Mouse (Mus musculus) myocyte (in vitro differentiated cells): Measurements from ENCODE around the gene Krtap28-13. TPM values are rescaled to one million over a fixed set of nuclear protein-coding genes. Genes with fewer than 3 reads are reported as not detected.

Experiments
- H3K27me3 ChIP-seq: one replicate; pipeline ENCODE4 v1.6.1; 2011; ENCODE audit not compliant: control insufficient read depth, insufficient read depth, insufficient read length
- H3K36me3 ChIP-seq: one replicate; pipeline ENCODE4 v1.6.1; 2011; ENCODE audit not compliant: control insufficient read depth, insufficient read depth
- H3K4me2 ChIP-seq: one replicate; pipeline ENCODE4 v1.6.1; 2011; ENCODE audit warnings: low read depth, control low read depth
- H3K4me3 ChIP-seq: one replicate; pipeline ENCODE4 v1.5.1; 2011; ENCODE audit warnings: mild to moderate bottlenecking, control low read depth, moderate library complexity
- H3K79me2 ChIP-seq: one replicate; pipeline ENCODE4 v1.6.1; 2011; ENCODE audit not compliant: control insufficient read depth, insufficient read depth
- H3ac ChIP-seq: one replicate; pipeline ENCODE4 v1.6.1; 2011; ENCODE audit not compliant: control insufficient read depth, insufficient read length
- CEBPB ChIP-seq: IDR thresholded peaks from 2 replicates; pipeline ENCODE4 v1.6.1; 2011; ENCODE audit warnings: mild to moderate bottlenecking, moderate library complexity; ENCODE audit not compliant: poor library complexity, insufficient read depth, severe bottlenecking
- E2F4 ChIP-seq: IDR thresholded peaks from one replicate; pipeline ENCODE4 v1.6.1; 2011; ENCODE audit warnings: mild to moderate bottlenecking, control low read depth, moderate library complexity; ENCODE audit not compliant: insufficient read depth
- MAX ChIP-seq: IDR thresholded peaks from one replicate; pipeline ENCODE4 v1.6.1; 2011; ENCODE audit warnings: low read depth, mild to moderate bottlenecking, control low read depth
- MYOD1 ChIP-seq, 3 experiments: IDR thresholded peaks; one replicate each; pipeline ENCODE4 v1.6.1; 2011; ENCODE audit warnings: control low read depth in 2 of 3, low read depth in 2 of 3, mild to moderate bottlenecking in 2 of 3, moderate library complexity in 1 of 3; ENCODE audit not compliant: insufficient read length in 2 of 3, control insufficient read depth in 1 of 3
- MYOG ChIP-seq, 3 experiments: IDR thresholded peaks; one replicate each; pipeline ENCODE4 v1.6.1; 2011; ENCODE audit warnings: control low read depth in 2 of 3, low read depth in 2 of 3, mild to moderate bottlenecking in 2 of 3; ENCODE audit not compliant: insufficient read length in 2 of 3, control insufficient read depth in 1 of 3, insufficient read depth in 1 of 3
- POLR2A ChIP-seq: IDR thresholded peaks from one replicate; pipeline ENCODE4 v1.6.1; 2011; ENCODE audit warnings: low read depth, mild to moderate bottlenecking, control low read depth, moderate library complexity; ENCODE audit not compliant: insufficient read length
- POLR2AphosphoS2 ChIP-seq: IDR thresholded peaks from one replicate; pipeline ENCODE4 v1.6.1; 2011; ENCODE audit warnings: low read depth, control low read depth; ENCODE audit not compliant: insufficient read length
- REST ChIP-seq: IDR thresholded peaks from one replicate; pipeline ENCODE4 v1.6.1; 2011; ENCODE audit warnings: mild to moderate bottlenecking, control low read depth, moderate library complexity; ENCODE audit not compliant: insufficient read depth, insufficient read length
- SRF ChIP-seq: IDR thresholded peaks from one replicate; pipeline ENCODE4 v1.6.1; 2011; ENCODE audit warnings: low read depth; ENCODE audit not compliant: control insufficient read depth, insufficient read length
- TCF12 ChIP-seq: IDR thresholded peaks from one replicate; pipeline ENCODE4 v1.6.1; 2011; ENCODE audit warnings: mild to moderate bottlenecking, control low read depth; ENCODE audit not compliant: poor library complexity, insufficient read depth, severe bottlenecking
- TCF3 ChIP-seq: IDR thresholded peaks from one replicate; pipeline ENCODE4 v1.6.1; 2011; ENCODE audit warnings: low read depth, control low read depth; ENCODE audit not compliant: insufficient read length
- USF1 ChIP-seq: IDR thresholded peaks from one replicate; pipeline ENCODE4 v1.6.1; 2011; ENCODE audit warnings: low read depth, mild to moderate bottlenecking, control low read depth, moderate library complexity
- polyA plus RNA-seq: library from polyadenylated mRNA; unstranded; fragments of >200 nt; fragmentation: generic; extraction: Trizol; gene quantifications from one replicate; pipeline ENCODE4 v1.2.1, GENCODE M21; 2012; ENCODE audit warnings: missing spikeins

Gene Krtap28-13
- not detected for polyA plus RNA-seq

DNA sequence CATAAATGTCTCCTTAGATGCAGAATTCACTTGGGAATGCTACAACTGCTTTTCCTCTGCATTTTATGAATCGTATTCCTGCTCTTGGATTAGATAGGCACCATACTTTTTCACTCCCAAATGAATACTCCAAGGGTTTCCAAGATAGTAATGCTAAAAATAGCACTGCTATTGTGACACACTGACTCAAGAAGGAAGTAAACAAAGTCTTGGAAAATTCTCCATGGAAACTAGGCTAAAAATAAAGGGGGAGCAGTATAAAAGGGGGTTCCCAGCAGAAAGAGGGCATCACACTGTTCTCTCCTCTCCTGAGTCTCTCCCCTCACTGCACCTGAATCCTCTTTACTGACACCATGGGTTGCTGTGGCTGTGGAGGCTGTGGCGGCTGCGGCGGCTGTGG lies at the start of gene Krtap28-13:
Krtap28-13 (plus strand) TSS at position 288 of the 400 bp plus-strand sequence.
- Histone ChIP-seq H3K36me3 (no peaks in the 10 kb centered on the region), H3K79me2 (no peaks in the 10 kb centered on the region), H3K4me2 (no peak within 1 kb of the TSS), H3K27me3 (peaks cover 6% of the 10 kb centered on the region), H3ac (no peak within 1 kb of the TSS), H3K4me3 (no peak within 1 kb of the TSS)
- no peak for TF ChIP-seq MYOD1 (IDR thresholded peaks at IDR 0.05; ENCODE audit: control insufficient read depth in 1 of 3, insufficient read length in 2 of 3, low read depth in 2 of 3)
- TF ChIP-seq REST: no peak
- no peak for TF ChIP-seq E2F4
- TF ChIP-seq TCF12: no peak
- no peak for TF ChIP-seq USF1
- TF ChIP-seq POLR2A: no peak
- no peak for TF ChIP-seq SRF
- TF ChIP-seq POLR2AphosphoS2: no peak
- no peak for TF ChIP-seq TCF3
- no peak for TF ChIP-seq MAX
- no peak for TF ChIP-seq CEBPB
- TF ChIP-seq MYOG (IDR thresholded peaks at IDR 0.05; ENCODE audit: control insufficient read depth in 1 of 3, insufficient read depth in 1 of 3, insufficient read length in 2 of 3, low read depth in 2 of 3): no peak

DNA sequence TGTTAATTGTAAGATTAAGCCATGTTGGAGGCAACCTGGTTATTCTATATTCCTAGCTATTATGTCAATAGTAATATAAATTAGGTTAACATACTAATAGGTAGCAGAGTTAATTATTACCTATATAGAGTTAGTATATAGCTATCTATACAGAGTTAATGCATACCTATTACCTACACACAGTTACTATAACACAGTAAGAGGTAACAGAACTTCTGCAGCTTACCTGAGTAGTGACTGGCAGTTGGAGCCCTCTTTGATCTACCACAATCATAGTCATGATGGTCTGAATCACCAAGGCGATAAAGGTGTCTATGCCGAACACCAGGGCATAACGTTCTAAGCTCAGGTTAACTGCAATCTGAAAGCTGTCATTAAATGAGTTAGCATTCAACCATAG lies 46.3 kb upstream of the Krtap28-13 start:
- H3K4me3 ChIP-seq: no peak overlapping the region
- TF ChIP-seq REST (no peak), POLR2AphosphoS2 (no peak), E2F4 (no peak), MYOD1 (IDR thresholded peaks at IDR 0.05; ENCODE audit: control insufficient read depth in 1 of 3, insufficient read length in 2 of 3, low read depth in 2 of 3) (no peak), TCF12 (no peak), POLR2A (no peak), MYOG (IDR thresholded peaks at IDR 0.05; ENCODE audit: control insufficient read depth in 1 of 3, insufficient read depth in 1 of 3, insufficient read length in 2 of 3, low read depth in 2 of 3) (no peak), USF1 (no peak), MAX (no peak), TCF3 (no peak), CEBPB (no peak), SRF (no peak)
- H3K36me3 ChIP-seq: no peaks in the 10 kb centered on the region
- no peak overlapping the region for H3K4me2 ChIP-seq
- no peaks in the 10 kb centered on the region for H3K27me3 ChIP-seq
- no peak overlapping the region for H3ac ChIP-seq
- no peaks in the 10 kb centered on the region for H3K79me2 ChIP-seq

DNA sequence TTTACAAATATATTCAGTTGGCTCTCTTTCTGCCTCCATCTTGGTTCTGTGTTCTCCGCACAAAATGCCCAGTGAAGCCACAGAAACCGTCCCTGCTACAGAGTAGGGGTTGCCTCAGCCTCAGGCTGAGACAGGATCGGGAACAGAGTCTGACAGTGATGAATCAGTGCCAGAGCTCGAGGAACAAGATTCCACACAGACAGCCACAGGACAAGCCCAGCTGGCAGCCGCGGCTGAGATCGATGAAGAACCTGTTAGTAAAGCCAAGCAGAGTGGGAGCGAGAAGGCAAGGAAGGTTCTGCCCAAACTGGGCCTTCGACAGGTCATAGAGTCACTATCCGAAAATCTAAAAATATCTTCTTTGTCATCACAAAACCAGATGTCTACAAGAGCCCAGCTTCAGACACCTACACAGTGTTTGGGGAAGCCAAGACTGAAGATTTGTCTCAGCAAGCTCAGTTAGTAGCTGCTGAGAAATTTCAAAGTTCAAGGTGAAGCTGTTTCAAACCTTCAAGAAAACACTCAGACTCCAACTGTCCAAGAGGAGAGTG lies 45.3 kb upstream of the Krtap28-13 start:
- no peaks in the 10 kb centered on the region for H3K27me3 ChIP-seq
- TF ChIP-seq CEBPB (no peak), POLR2A (no peak), TCF3 (no peak), MYOD1 (IDR thresholded peaks at IDR 0.05; ENCODE audit: control insufficient read depth in 1 of 3, insufficient read length in 2 of 3, low read depth in 2 of 3) (no peak), MYOG (IDR thresholded peaks at IDR 0.05; ENCODE audit: control insufficient read depth in 1 of 3, insufficient read depth in 1 of 3, insufficient read length in 2 of 3, low read depth in 2 of 3) (no peak), MAX (no peak), POLR2AphosphoS2 (no peak), REST (no peak), USF1 (no peak), E2F4 (no peak), TCF12 (no peak), SRF (no peak)
- H3ac ChIP-seq: no peak overlapping the region
- no peak overlapping the region for H3K4me2 ChIP-seq
- H3K4me3 ChIP-seq: no peak overlapping the region
- H3K36me3 ChIP-seq: no peaks in the 10 kb centered on the region
- H3K79me2 ChIP-seq: no peaks in the 10 kb centered on the region

DNA sequence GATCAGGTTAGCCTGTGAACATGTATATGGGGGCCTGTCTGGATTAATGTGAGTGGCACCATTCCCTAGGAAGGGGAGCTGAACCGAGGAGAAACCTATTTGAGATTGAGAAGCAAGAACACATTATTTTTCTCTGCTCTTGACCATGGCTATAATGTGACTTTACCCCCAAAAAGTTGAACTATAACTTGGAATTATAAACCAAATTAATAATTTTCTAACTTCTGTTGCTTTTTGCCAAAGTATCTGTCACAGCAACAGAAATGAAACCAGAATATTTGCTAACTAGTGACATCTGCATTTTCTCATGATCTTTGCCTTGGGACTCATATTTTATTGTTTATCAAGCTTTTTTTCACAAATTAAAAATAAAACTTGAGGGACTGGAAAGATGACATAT lies 44.2 kb upstream of the Krtap28-13 start:
- Histone ChIP-seq H3K4me2 (no peak overlapping the region), H3K79me2 (no peaks in the 10 kb centered on the region), H3K27me3 (no peaks in the 10 kb centered on the region), H3K4me3 (no peak overlapping the region), H3ac (no peak overlapping the region), H3K36me3 (no peaks in the 10 kb centered on the region)
- TF ChIP-seq TCF12: no peak
- no peak for TF ChIP-seq POLR2A
- TF ChIP-seq CEBPB: no peak
- TF ChIP-seq USF1: no peak
- no peak for TF ChIP-seq REST
- TF ChIP-seq SRF: no peak
- no peak for TF ChIP-seq MAX
- TF ChIP-seq TCF3: no peak
- no peak for TF ChIP-seq E2F4
- no peak for TF ChIP-seq MYOD1 (IDR thresholded peaks at IDR 0.05; ENCODE audit: control insufficient read depth in 1 of 3, insufficient read length in 2 of 3, low read depth in 2 of 3)
- no peak for TF ChIP-seq POLR2AphosphoS2
- no peak for TF ChIP-seq MYOG (IDR thresholded peaks at IDR 0.05; ENCODE audit: control insufficient read depth in 1 of 3, insufficient read depth in 1 of 3, insufficient read length in 2 of 3, low read depth in 2 of 3)

DNA sequence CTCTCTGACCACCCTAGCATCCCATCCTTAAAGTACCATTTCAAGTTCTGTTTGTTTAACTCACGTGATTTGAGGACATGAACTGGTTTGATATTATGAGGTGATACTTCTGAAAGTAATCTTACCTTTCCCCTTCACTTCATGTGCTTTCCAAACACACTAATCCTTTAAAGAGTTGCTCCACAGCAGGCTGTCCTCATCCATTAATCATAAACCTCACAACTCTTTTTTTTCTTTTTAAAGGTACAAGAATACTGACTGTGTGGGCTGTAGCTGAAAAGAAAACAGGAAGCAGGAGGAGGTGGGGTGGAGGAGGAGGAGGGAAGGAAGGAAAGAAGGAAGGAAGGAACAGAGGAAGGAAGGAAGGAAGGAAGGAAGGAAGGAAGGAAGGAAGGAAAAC lies 28.8 kb upstream of the Krtap28-13 start:
- Histone ChIP-seq H3ac (no peak overlapping the region), H3K27me3 (no peaks in the 10 kb centered on the region), H3K36me3 (no peaks in the 10 kb centered on the region), H3K4me2 (peak overlapping the region; percentile 40), H3K4me3 (no peak overlapping the region), H3K79me2 (no peaks in the 10 kb centered on the region)
- TF ChIP-seq MAX: no peak
- TF ChIP-seq USF1: no peak
- TF ChIP-seq REST: no peak
- no peak for TF ChIP-seq CEBPB
- TF ChIP-seq MYOD1 (IDR thresholded peaks at IDR 0.05; ENCODE audit: control insufficient read depth in 1 of 3, insufficient read length in 2 of 3, low read depth in 2 of 3): no peak
- TF ChIP-seq POLR2A: no peak
- no peak for TF ChIP-seq SRF
- TF ChIP-seq TCF12: no peak
- no peak for TF ChIP-seq TCF3
- TF ChIP-seq POLR2AphosphoS2: no peak
- no peak for TF ChIP-seq E2F4
- TF ChIP-seq MYOG (IDR thresholded peaks at IDR 0.05; ENCODE audit: control insufficient read depth in 1 of 3, insufficient read depth in 1 of 3, insufficient read length in 2 of 3, low read depth in 2 of 3): no peak
